Mouse (Mus musculus) natural killer cell, adult 2 months (primary cell): ENCODE measurements around the gene Arl9.
"Not testable (repeated sequence)": the region's sequence is repeated elsewhere in the genome, so short reads cannot be mapped to it uniquely, and the experiment has no call there.

Experiments used
- DNase-seq, 2 experiments: peaks; one replicate each; pipeline ENCODE4 v3.0.0; 2022; ENCODE audit warnings: low spot score in 2 of 2

Arl9 gene

GRCm38 (mm10) chr5:77004051-77004821 lies at the start of gene Arl9:
Arl9 (plus strand) TSS chr5:77004055.
- no peak for DNase-seq

- DNase-seq: no peak
These were observed 49.5 kb upstream of the Arl9 start for GRCm38 (mm10) chr5:76954271-76954900.

GRCm38 (mm10) chr5:76955474-76955873 lies 48.4 kb upstream of the Arl9 start:
- DNase-seq: no peak

GRCm38 (mm10) chr5:76957954-76958353 lies 45.9 kb upstream of the Arl9 start:
- no peak for DNase-seq

GRCm38 (mm10) chr5:76959587-76959986 lies 44.3 kb upstream of the Arl9 start:
- DNase-seq: no peak

GRCm38 (mm10) chr5:76962545-76962944 lies 41.3 kb upstream of the Arl9 start:
- no peak for DNase-seq

GRCm38 (mm10) chr5:76964651-76965050 lies 39.2 kb upstream of the Arl9 start:
- no peak for DNase-seq

GRCm38 (mm10) chr5:76969250-76969649 lies 34.6 kb upstream of the Arl9 start:
- no peak for DNase-seq

- not testable (repeated sequence) for DNase-seq
These were observed 32.7 kb upstream of the Arl9 start for GRCm38 (mm10) chr5:76971115-76971514.

GRCm38 (mm10) chr5:76973488-76973887 lies 30.4 kb upstream of the Arl9 start:
- DNase-seq: no peak

- no peak for DNase-seq
These were observed 29.7 kb upstream of the Arl9 start for GRCm38 (mm10) chr5:76974207-76974553.

GRCm38 (mm10) chr5:76974554-76975285 lies 29.1 kb upstream of the Arl9 start, which contains the start of gene Srp72:
Srp72 (plus strand) TSS chr5:76974683.
- DNase-seq: peak; percentile 69 to 81

GRCm38 (mm10) chr5:76975736-76976135 lies 28.1 kb upstream of the Arl9 start:
- no peak for DNase-seq

GRCm38 (mm10) chr5:76984015-76984414 lies 19.8 kb upstream of the Arl9 start:
- DNase-seq: no peak

- DNase-seq: no peak
These were observed 13.1 kb upstream of the Arl9 start for GRCm38 (mm10) chr5:76990789-76991188.

- DNase-seq: no peak
These were observed 10.6 kb upstream of the Arl9 start for GRCm38 (mm10) chr5:76993174-76993814.

- no peak for DNase-seq
These were observed 5.4 kb upstream of the Arl9 start for GRCm38 (mm10) chr5:76998416-76998815.

- DNase-seq: no peak
These were observed 2.7 kb upstream of the Arl9 start for GRCm38 (mm10) chr5:77001192-77001591.

GRCm38 (mm10) chr5:77010352-77010751 lies 6.5 kb downstream of the Arl9 start:
- DNase-seq: no peak

- DNase-seq: no peak
These were observed 7.2 kb downstream of the Arl9 start for GRCm38 (mm10) chr5:77011082-77011481.

- peak in 1 of 2 experiments; percentile 13 for DNase-seq
These were observed 9.3 kb downstream of the Arl9 start for GRCm38 (mm10) chr5:77013171-77013570.
